ENCODE assay signal across 16 mouse cellular contexts in the genomic region with DNA sequence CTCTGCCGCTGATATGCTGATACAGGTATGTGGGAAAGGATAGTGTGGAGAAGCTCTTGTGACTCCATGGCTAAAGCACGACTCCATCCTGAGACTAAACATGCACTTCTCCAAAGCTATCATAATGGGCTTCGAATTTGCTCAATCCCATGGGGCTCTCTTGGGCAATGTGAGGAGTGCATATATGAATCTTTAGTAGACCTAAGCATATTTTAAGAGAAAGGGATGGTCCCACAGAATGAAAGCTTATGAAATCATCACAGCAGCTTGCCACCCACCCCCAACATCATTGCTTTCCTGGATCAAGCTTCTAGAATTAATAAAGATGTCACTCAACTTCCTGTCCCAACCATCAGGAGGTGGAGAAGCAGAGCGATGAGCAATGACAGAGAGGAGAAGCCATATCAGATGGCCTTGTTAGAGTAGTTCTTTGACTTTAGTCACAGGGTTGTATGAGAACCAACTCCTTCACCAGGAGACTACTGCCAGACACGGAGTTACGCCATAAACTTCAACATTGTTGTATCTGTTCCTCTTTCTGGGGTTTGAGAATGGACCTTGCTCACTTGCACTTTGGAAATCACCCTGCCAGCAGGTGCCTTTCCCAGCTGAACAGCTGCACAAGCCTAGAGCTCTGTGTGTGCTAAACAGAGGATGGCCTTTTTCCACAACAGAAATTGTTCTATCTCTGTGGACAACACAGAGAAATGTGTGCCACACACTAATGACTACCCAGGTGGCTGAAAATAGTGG. TPM values are rescaled to one million over a fixed set of nuclear protein-coding genes. Genes with fewer than 3 reads are reported as not detected.
"Had no signal": no experiment of that assay in that cellular context is flagged by ENCODE, and none has a peak within 500 bp of the region (broad histone marks: within the 10 kb centered on the region; RNA-seq: fewer than 3 reads in every experiment).

No protein-coding gene starts in this region.

- H3K9me3 ChIP-seq: intestine, embryonic 15.5 days; limb, embryonic 12.5 days; limb, embryonic 15.5 days; liver, embryonic 15.5 days had no signal

- DNase-seq: kidney, adult 11 months; kidney, postnatal 25 days; left cerebral cortex, postnatal 4 days; lung, embryonic 14.5 days; midbrain, embryonic 14.5 days; thymus, adult 18-20 months; thymus, postnatal 36 days had no signal

- H3K27me3 ChIP-seq: intestine, embryonic 15.5 days; liver, embryonic 15.5 days had no signal

- H3K4me3 ChIP-seq: intestine, embryonic 15.5 days; limb, embryonic 12.5 days; limb, embryonic 15.5 days; liver, embryonic 15.5 days had no signal

- H3K4me1 ChIP-seq: intestine, embryonic 15.5 days; limb, embryonic 12.5 days; limb, embryonic 15.5 days; liver, embryonic 15.5 days had no signal

- ATAC-seq: intestine, embryonic 15.5 days; lung, postnatal 0 days had no signal

- H3K36me3 ChIP-seq: intestine, embryonic 15.5 days; limb, embryonic 12.5 days; limb, embryonic 15.5 days; liver, embryonic 15.5 days had no signal

- H3K9ac ChIP-seq: intestine, embryonic 15.5 days; limb, embryonic 12.5 days; limb, embryonic 15.5 days; liver, embryonic 15.5 days; lung, embryonic 14.5 days had no signal

- H3K27ac ChIP-seq: intestine, embryonic 15.5 days; kidney, postnatal 0 days; limb, embryonic 12.5 days; limb, embryonic 15.5 days; liver, embryonic 15.5 days; macrophage had no signal

- H3K4me2 ChIP-seq: intestine, embryonic 15.5 days; limb, embryonic 12.5 days; limb, embryonic 15.5 days; liver, embryonic 15.5 days; lung, embryonic 14.5 days; midbrain, embryonic 11.5 days had no signal

RNA-seq across cellular contexts. Expression of a gene that starts 8.0 kb away (rescaled TPM):
- total RNA-seq: megakaryocyte-erythroid progenitor cell, adult 5-6 weeks had no signal
